Mouse (Mus musculus): Measurements from ENCODE around the gene Spint1. TPM values are rescaled to one million over a fixed set of nuclear protein-coding genes. Genes with fewer than 3 reads are reported as not detected.

Spint1 gene
- polyA plus RNA-seq, 1 experiment from 2014 or later: 25.4 TPM

DNA sequence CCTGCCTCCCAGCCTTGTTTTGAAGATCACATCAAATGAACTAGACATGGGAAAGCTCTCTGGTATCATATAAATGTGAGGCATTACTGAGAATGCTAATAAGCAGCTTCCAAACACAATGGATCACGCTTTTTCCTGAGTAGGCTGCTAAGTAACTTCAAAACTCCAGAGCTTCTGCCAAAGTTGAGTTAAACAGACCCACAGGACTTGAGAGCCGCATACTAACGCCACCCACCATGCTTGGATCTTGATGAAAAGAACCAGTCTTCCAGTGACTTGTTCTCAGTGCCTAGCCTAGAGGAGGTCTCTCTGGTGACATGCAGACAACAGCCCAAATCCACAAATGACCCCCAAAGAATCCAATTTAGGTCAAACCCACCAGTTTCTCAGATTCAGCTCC lies 38.2 kb upstream of the Spint1 start:
- Histone ChIP-seq H3K27ac (ENCODE audit: low read depth) (no peak overlapping the region), H3K27me3 (ENCODE audit: insufficient read depth, low read length) (no peaks in the 10 kb centered on the region), H3K4me2 (no peak overlapping the region), H3K36me3 (ENCODE audit: insufficient read depth) (no peaks in the 10 kb centered on the region), H3K9ac (no peak overlapping the region), H3K4me1 (ENCODE audit: insufficient read depth) (no peaks in the 10 kb centered on the region), H3K4me3 (ENCODE audit: low read depth, low read length) (no peak overlapping the region), H3K9me3 (ENCODE audit: low read depth, low read length) (no peaks in the 10 kb centered on the region)
- no peak for ATAC-seq (ENCODE audit: insufficient read depth)
- TF ChIP-seq CTCF (IDR thresholded peaks at IDR 0.05; ENCODE audit: low read depth): no peak
- no peak for DNase-seq
- 74% methylated on average over 3 of the region's 3 CpGs for WGBS

DNA sequence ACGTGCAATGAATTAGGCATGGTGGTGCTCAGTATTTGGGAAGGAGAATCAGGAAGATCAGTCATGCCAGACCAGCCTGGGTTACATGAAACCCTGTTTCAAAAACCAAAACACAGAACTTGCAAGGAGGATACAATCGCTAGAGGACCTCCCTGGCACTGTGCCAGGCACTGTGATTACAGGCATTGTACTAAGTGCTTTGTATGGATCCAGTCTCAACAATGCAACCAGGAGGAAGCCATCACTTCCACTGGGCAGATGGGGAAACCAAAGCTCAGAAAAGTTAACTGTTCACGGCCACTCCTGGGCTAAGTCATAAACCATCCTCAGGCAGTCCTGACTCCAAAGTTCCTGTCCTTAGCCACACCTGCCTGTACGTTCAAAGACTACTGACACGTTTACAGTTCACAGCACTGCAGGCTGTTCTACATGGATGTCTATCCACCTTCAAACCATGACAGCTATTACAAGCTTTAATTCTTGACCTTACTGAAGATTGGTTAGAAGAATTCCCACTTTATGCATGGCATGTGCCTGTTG lies 34.2 kb upstream of the Spint1 start:
- DNase-seq (peak; percentile 76), ATAC-seq (ENCODE audit: insufficient read depth) (no peak)
- no peak overlapping the region for H3K9ac ChIP-seq
- H3K4me1 ChIP-seq (ENCODE audit: insufficient read depth): no peaks in the 10 kb centered on the region
- 47% methylated on average over 5 of the region's 5 CpGs for WGBS
- H3K4me2 ChIP-seq: no peak overlapping the region
- no peaks in the 10 kb centered on the region for H3K9me3 ChIP-seq (ENCODE audit: low read depth, low read length)
- no peaks in the 10 kb centered on the region for H3K36me3 ChIP-seq (ENCODE audit: insufficient read depth)
- no peak overlapping the region for H3K27ac ChIP-seq (ENCODE audit: low read depth)
- no peaks in the 10 kb centered on the region for H3K27me3 ChIP-seq (ENCODE audit: insufficient read depth, low read length)
- no peak for TF ChIP-seq CTCF (IDR thresholded peaks at IDR 0.05; ENCODE audit: low read depth)
- no peak overlapping the region for H3K4me3 ChIP-seq (ENCODE audit: low read depth, low read length)

- no peak overlapping the region for H3K4me2 ChIP-seq
- DNase-seq: no peak
Measured at GRCm38 (mm10) chr2:119203871-119204460, 33.2 kb upstream of the Spint1 start.

GRCm38 (mm10) chr2:119207961-119208343 lies 29.2 kb upstream of the Spint1 start:
- no peak for DNase-seq
- H3K27me3 ChIP-seq (ENCODE audit: insufficient read depth, low read length): no peaks in the 10 kb centered on the region
- TF ChIP-seq CTCF (IDR thresholded peaks at IDR 0.05; ENCODE audit: low read depth): no peak
- peak overlapping the region; percentile 56 for H3K9ac ChIP-seq
- H3K36me3 ChIP-seq (ENCODE audit: insufficient read depth): peaks cover 22% of the 10 kb centered on the region; the same call in 1 of the 2 replicates
- H3K4me2 ChIP-seq: peak overlapping the region; percentile 71
- ATAC-seq (ENCODE audit: insufficient read depth): no peak; the same call in 1 of the 2 replicates
- 21% methylated on average over 6 of the region's 6 CpGs for WGBS
- H3K27ac ChIP-seq (ENCODE audit: low read depth): peak overlapping the region; percentile 91
- H3K9me3 ChIP-seq (ENCODE audit: low read depth, low read length): no peaks in the 10 kb centered on the region
- no peaks in the 10 kb centered on the region for H3K4me1 ChIP-seq (ENCODE audit: insufficient read depth)
- H3K4me3 ChIP-seq (ENCODE audit: low read depth, low read length): peak overlapping the region; percentile 66

More at GRCm38 (mm10) chr2:119203871-119204460, 33.2 kb upstream of the Spint1 start:
- Histone ChIP-seq H3K4me3 (ENCODE audit: low read depth, low read length) (no peak overlapping the region), H3K4me1 (ENCODE audit: insufficient read depth) (no peaks in the 10 kb centered on the region), H3K27ac (ENCODE audit: low read depth) (peak overlapping the region; percentile 42; the same call in 1 of the 2 replicates), H3K36me3 (ENCODE audit: insufficient read depth) (no peaks in the 10 kb centered on the region), H3K9me3 (ENCODE audit: low read depth, low read length) (no peaks in the 10 kb centered on the region), H3K9ac (no peak overlapping the region), H3K27me3 (ENCODE audit: insufficient read depth, low read length) (no peaks in the 10 kb centered on the region)
- no peak for ATAC-seq (ENCODE audit: insufficient read depth)
- WGBS: 73% methylated on average over 4 of the region's 4 CpGs
- TF ChIP-seq CTCF (IDR thresholded peaks at IDR 0.05; ENCODE audit: low read depth): no peak

DNA sequence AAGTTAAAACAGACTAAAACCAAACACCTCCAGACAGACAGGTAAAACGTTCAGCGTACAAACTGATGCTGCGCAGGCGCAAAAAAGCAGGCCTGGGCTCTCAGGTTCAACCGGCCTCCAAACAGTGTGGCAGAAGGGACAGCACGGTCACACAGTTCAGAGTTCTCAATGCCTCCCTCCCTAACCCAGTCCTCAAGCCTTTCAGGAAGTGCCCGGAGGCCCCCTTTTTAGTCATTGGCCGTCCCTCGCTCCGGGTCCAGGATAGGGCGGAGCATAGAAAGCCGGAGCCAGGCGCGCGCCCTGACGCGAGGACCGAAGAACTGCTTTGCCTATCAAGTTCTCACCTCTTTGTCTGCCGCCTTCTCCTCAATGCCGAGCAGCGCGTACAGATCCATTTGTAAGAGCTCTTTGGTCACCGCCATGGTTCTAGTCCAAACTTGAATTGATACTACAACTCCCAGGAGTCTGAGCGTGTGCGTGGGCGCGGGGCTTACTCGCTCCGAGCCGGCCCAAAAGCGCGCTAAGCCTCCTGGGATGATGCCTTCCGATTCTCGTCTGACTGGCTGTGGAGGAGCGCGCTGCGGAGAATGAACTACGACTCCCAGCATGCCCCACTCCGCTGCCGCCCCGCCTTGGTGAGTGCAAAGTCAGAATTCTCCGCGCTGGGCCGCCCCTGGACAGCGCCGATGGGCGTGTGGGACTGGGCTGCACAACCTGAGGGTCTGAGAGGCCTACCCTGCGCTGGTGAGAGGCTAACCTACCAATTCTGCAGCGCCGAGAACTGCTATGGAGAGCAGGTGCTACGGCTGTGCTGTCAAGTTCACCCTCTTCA lies 28.6 kb upstream of the Spint1 start, which contains the start of the genes Zfyve19 and Dnajc17:
Gene Zfyve19, plus strand, starts transcription at position 274 of the 832 bp plus-strand sequence.
Gene Dnajc17, minus strand, starts transcription at position 452 of the 832 bp plus-strand sequence.
- Histone ChIP-seq H3K4me3 (ENCODE audit: low read depth, low read length) (peak within 1 kb of the TSS; percentile 66), H3K9me3 (ENCODE audit: low read depth, low read length) (no peaks in the 10 kb centered on the region), H3K9ac (peak within 1 kb of the TSS; percentile 56), H3K27ac (ENCODE audit: low read depth) (peak within 1 kb of the TSS; percentile 91), H3K36me3 (ENCODE audit: insufficient read depth) (peaks cover 28% of the 10 kb centered on the region; the same call in 1 of the 2 replicates), H3K4me1 (ENCODE audit: insufficient read depth) (no peaks in the 10 kb centered on the region), H3K27me3 (ENCODE audit: insufficient read depth, low read length) (no peaks in the 10 kb centered on the region), H3K4me2 (peak within 1 kb of the TSS; percentile 71)
- WGBS: under 1% methylated on average over 51 of the region's 51 CpGs
- DNase-seq (peak; percentile 98), ATAC-seq (ENCODE audit: insufficient read depth) (peak; percentile 98)
- TF ChIP-seq CTCF (IDR thresholded peaks at IDR 0.05; ENCODE audit: low read depth): peak; percentile 4; the same call in 1 of the 2 replicates

GRCm38 (mm10) chr2:119209176-119209507 lies 28.0 kb upstream of the Spint1 start:
- peak overlapping the region; percentile 66 for H3K4me3 ChIP-seq (ENCODE audit: low read depth, low read length)
- peak; percentile 34 for DNase-seq
- H3K9ac ChIP-seq: peak overlapping the region; percentile 52
- ATAC-seq (ENCODE audit: insufficient read depth): no peak
- H3K9me3 ChIP-seq (ENCODE audit: low read depth, low read length): no peaks in the 10 kb centered on the region
- H3K27me3 ChIP-seq (ENCODE audit: insufficient read depth, low read length): no peaks in the 10 kb centered on the region
- peaks cover 30% of the 10 kb centered on the region; the same call in 1 of the 2 replicates for H3K36me3 ChIP-seq (ENCODE audit: insufficient read depth)
- no peak for TF ChIP-seq CTCF (IDR thresholded peaks at IDR 0.05; ENCODE audit: low read depth)
- H3K4me1 ChIP-seq (ENCODE audit: insufficient read depth): no peaks in the 10 kb centered on the region
- H3K27ac ChIP-seq (ENCODE audit: low read depth): no peak overlapping the region
- H3K4me2 ChIP-seq: peak overlapping the region; percentile 71
- under 1% methylated on average over 13 of the region's 13 CpGs for WGBS
